Mouse (Mus musculus): ENCODE data around the gene Sirt6.

GRCm38 (mm10) chr10:81600096-81600495 is 27.5 kb downstream of the Sirt6 start:
- TF ChIP-seq CTCF (IDR thresholded peaks at IDR 0.05; ENCODE audit: low read depth, low read length) (no peak), POLR2AphosphoS5 (IDR thresholded peaks at IDR 0.05; ENCODE audit: insufficient replicate concordance, low read depth, low read length) (no peak)

Measured in G1E (cell line).